Mouse (Mus musculus) ZHBTc4 (cell line): ENCODE results near the gene Dpyd.

Experiments used
- DNase-seq: peaks from one replicate; pipeline ENCODE4 v3.0.0-alpha.2; 2011; ENCODE audit warnings: low read depth, low spot score

Gene Dpyd

GRCm38 (mm10) chr3:118561554-118562310, at the start of gene Dpyd:
TSS of gene Dpyd (plus strand) at chr3:118562129.
- DNase-seq, result peak; percentile 89

- DNase-seq, result no peak
These were observed 24.3 kb upstream of the Dpyd start for GRCm38 (mm10) chr3:118537676-118538075.

- no peak for DNase-seq
These were observed 20.2 kb upstream of the Dpyd start for GRCm38 (mm10) chr3:118541766-118542165.

GRCm38 (mm10) chr3:118547551-118548210, 14.2 kb upstream of the Dpyd start:
- DNase-seq, result no peak

- DNase-seq, result no peak
These were observed 4.3 kb upstream of the Dpyd start for GRCm38 (mm10) chr3:118557605-118558004.

GRCm38 (mm10) chr3:118559936-118560335, 2.0 kb upstream of the Dpyd start:
- DNase-seq, result no peak

- DNase-seq, result no peak
These were observed 362 bp downstream of the Dpyd start for GRCm38 (mm10) chr3:118562311-118562671.

- DNase-seq, result no peak
These were observed 4.8 kb downstream of the Dpyd start for GRCm38 (mm10) chr3:118566779-118567178.

GRCm38 (mm10) chr3:118570197-118570596, 8.3 kb downstream of the Dpyd start:
- no peak for DNase-seq

GRCm38 (mm10) chr3:118590559-118590958, 28.6 kb downstream of the Dpyd start:
- no peak for DNase-seq

- DNase-seq, result no peak
These were observed 32.9 kb downstream of the Dpyd start for GRCm38 (mm10) chr3:118594864-118595263.

- DNase-seq, result no peak
These were observed 33.8 kb downstream of the Dpyd start for GRCm38 (mm10) chr3:118595693-118596092.

- DNase-seq, result no peak
These were observed 40.0 kb downstream of the Dpyd start for GRCm38 (mm10) chr3:118601689-118602640.

GRCm38 (mm10) chr3:118608708-118609107, 46.8 kb downstream of the Dpyd start:
- DNase-seq, result no peak

GRCm38 (mm10) chr3:118626455-118627375, 64.8 kb downstream of the Dpyd start:
- DNase-seq, result peak; percentile 43

GRCm38 (mm10) chr3:118629737-118630136, 67.8 kb downstream of the Dpyd start:
- DNase-seq, result no peak

GRCm38 (mm10) chr3:118646024-118646570, 84.2 kb downstream of the Dpyd start:
- no peak for DNase-seq

GRCm38 (mm10) chr3:118663987-118664692, 102.2 kb downstream of the Dpyd start:
- no peak for DNase-seq

- no peak for DNase-seq
These were observed 112.3 kb downstream of the Dpyd start for GRCm38 (mm10) chr3:118674121-118674745.

- no peak for DNase-seq
These were observed 113.5 kb downstream of the Dpyd start for GRCm38 (mm10) chr3:118675441-118675840.
